Mouse (Mus musculus) megakaryocyte, embryonic 14.5 days (primary cell): ENCODE measurements at regions not wholly inside any gene's neighbourhood (a gene's known extent, or its start where the extent isn't known, plus 50 kb on each side); places are given as distances from the start of the nearest gene placed in this dataset.

Experiments
- FLI1 ChIP-seq: IDR thresholded peaks from 2 replicates; pipeline ENCODE4 v1.6.1; 2012; ENCODE audit warnings: low read length, inconsistent platforms, mixed read lengths
- GATA1 ChIP-seq: IDR thresholded peaks from 3 replicates; pipeline ENCODE4 v1.6.1; 2012; ENCODE audit warnings: mixed read lengths, low read length, inconsistent platforms, borderline replicate concordance

- TF ChIP-seq FLI1: no peak
- TF ChIP-seq GATA1: no peak
Measured at GRCm38 (mm10) chr5:118481794-118482049, 78.8 kb upstream of the Med13l start.
